Mouse (Mus musculus) frontal cortex, adult 2 months (tissue): ENCODE data around the gene Sigirr. TPM values are rescaled to one million over a fixed set of nuclear protein-coding genes. Genes with fewer than 3 reads are reported as not detected.
A peak's percentile ranks its signal among the peaks of the same experiment; 100 is the strongest.

ENCODE experiments used
- DNase-seq, 2 experiments: peaks; one replicate each; pipeline ENCODE4 v3.0.0; 2022; ENCODE audit warnings: low spot score in 1 of 2; ENCODE audit errors: extremely low spot score in 1 of 2
- polyA plus RNA-seq: library from polyadenylated mRNA; depleted of rRNA; stranded (reverse); fragments of >200 nt; gene quantifications from 2 replicates; pipeline ENCODE4 v1.2.3, GENCODE M21; 2012

The Sigirr gene
- polyA plus RNA-seq, 1 experiment, result 4.0 TPM

- no peak for DNase-seq
Observed at GRCm38 (mm10) chr7:141062525-141062924, 37.8 kb downstream of the Sigirr start.

- no peak for DNase-seq
Observed at GRCm38 (mm10) chr7:141061269-141061692, 39.1 kb downstream of the Sigirr start.

GRCm38 (mm10) chr7:141060426-141061242 is 39.7 kb downstream of the Sigirr start, which contains the start of gene B4galnt4:
Gene B4galnt4 (plus strand): TSS chr7:141061104.
- DNase-seq, result peak; percentile 90 to 96

- DNase-seq, result no peak
Observed at GRCm38 (mm10) chr7:141059929-141060328, 40.4 kb downstream of the Sigirr start.

GRCm38 (mm10) chr7:141058601-141059341 is 41.6 kb downstream of the Sigirr start:
- no peak for DNase-seq

GRCm38 (mm10) chr7:141057541-141057940 is 42.8 kb downstream of the Sigirr start:
- DNase-seq, result no peak

GRCm38 (mm10) chr7:141056976-141057375 is 43.4 kb downstream of the Sigirr start:
- DNase-seq, result no peak

- DNase-seq, result no peak
Observed at GRCm38 (mm10) chr7:141055785-141056184, 44.6 kb downstream of the Sigirr start.

GRCm38 (mm10) chr7:141052421-141052820 is 48.0 kb downstream of the Sigirr start:
- DNase-seq, result no peak

- no peak for DNase-seq
Observed at GRCm38 (mm10) chr7:141052016-141052415, 48.4 kb downstream of the Sigirr start.

- DNase-seq, result no peak
Observed at GRCm38 (mm10) chr7:141051060-141051685, 49.2 kb downstream of the Sigirr start.

GRCm38 (mm10) chr7:141049326-141049725 is 51.0 kb downstream of the Sigirr start:
- DNase-seq, result no peak

- peak; percentile 74 to 95 for DNase-seq
Observed at GRCm38 (mm10) chr7:141048226-141049218, 51.9 kb downstream of the Sigirr start.

GRCm38 (mm10) chr7:141047581-141048225 is 52.7 kb downstream of the Sigirr start:
- peak in 1 of 2 experiments; percentile 84 for DNase-seq

GRCm38 (mm10) chr7:141046931-141047580 is 53.3 kb downstream of the Sigirr start:
- DNase-seq, result no peak

GRCm38 (mm10) chr7:141042539-141042938 is 57.8 kb downstream of the Sigirr start:
- DNase-seq, result no peak

- no peak for DNase-seq
Observed at GRCm38 (mm10) chr7:141041661-141042060, 58.7 kb downstream of the Sigirr start.
